Mouse (Mus musculus) heart, postnatal 0 days (tissue): ENCODE results near the gene Abca15.

ENCODE experiments used
- CTCF ChIP-seq: IDR thresholded peaks from 2 replicates; pipeline ENCODE4 v1.5.1; 2016; ENCODE audit warnings: antibody characterized with exemption, control low read depth, low read depth
- EP300 ChIP-seq: IDR thresholded peaks from 2 replicates; pipeline ENCODE4 v1.6.1; 2016; ENCODE audit warnings: antibody characterized with exemption, low read depth

GRCm38 (mm10) chr7:120409447-120409846 is 81.0 kb downstream of the Abca15 start, which contains the start of gene Abca16:
- TF ChIP-seq CTCF (no peak), EP300 (no peak)
